Mouse (Mus musculus) spleen, adult 2 months (tissue): ENCODE results near the gene Nrxn1. TPM values are rescaled to one million over a fixed set of nuclear protein-coding genes. Genes with fewer than 3 reads are reported as not detected.

Experiments
- DNase-seq, 2 experiments: peaks; one replicate each; pipeline versions ENCODE4 v3.0.0 to v3.0.0-alpha.2; 2012 to 2021; ENCODE audit warnings: low spot score in 2 of 2, low read depth in 1 of 2
- H3K27ac ChIP-seq: fragments of 200-500 bp; 2 replicates; pipeline ENCODE4 v1.5.1; 2012; ENCODE audit warnings: low read length, inconsistent platforms; ENCODE audit not compliant: insufficient read depth
- H3K27me3 ChIP-seq: fragments of 200-500 bp; 2 replicates; pipeline ENCODE4 v1.6.1; 2012; ENCODE audit warnings: mild to moderate bottlenecking, moderate library complexity, low read length, inconsistent platforms; ENCODE audit not compliant: control insufficient read depth, insufficient read depth
- H3K36me3 ChIP-seq: fragments of 200-500 bp; 2 replicates; pipeline ENCODE4 v1.6.1; 2012; ENCODE audit warnings: mild to moderate bottlenecking, low read length, inconsistent platforms; ENCODE audit not compliant: control insufficient read depth, insufficient read depth
- H3K4me1 ChIP-seq: fragments of 200-500 bp; 2 replicates; pipeline ENCODE4 v1.6.1; 2011; ENCODE audit warnings: inconsistent platforms; ENCODE audit not compliant: control insufficient read depth, insufficient read depth, insufficient read length
- H3K4me3 ChIP-seq: fragments of 200-500 bp; 2 replicates; pipeline ENCODE4 v1.5.1; 2011; ENCODE audit warnings: mild to moderate bottlenecking, inconsistent platforms; ENCODE audit not compliant: insufficient read depth, insufficient read length; ENCODE audit errors: extremely low read depth
- CTCF ChIP-seq: fragments of 200-500 bp; IDR thresholded peaks from 2 replicates; pipeline ENCODE4 v1.5.1; 2011; ENCODE audit warnings: mild to moderate bottlenecking, inconsistent platforms; ENCODE audit not compliant: insufficient read depth, insufficient read length, insufficient replicate concordance; ENCODE audit errors: extremely low read depth
- POLR2A ChIP-seq: fragments of 200-500 bp; IDR thresholded peaks from 2 replicates; pipeline ENCODE4 v1.6.1; 2011; ENCODE audit warnings: low read depth, low read length, inconsistent platforms
- WGBS: fragments of 180-500 bp; shearing (Covaris S2); methylation state at CpG from one replicate; pipeline ENCODE4 v1.1.7; 2018; 5-methylcytosine and 5-hydroxymethylcytosine counted together
- polyA plus RNA-seq: library from polyadenylated mRNA; depleted of rRNA; stranded (reverse); fragments of >200 nt; gene quantifications from 2 replicates; pipeline ENCODE4 v1.2.3, GENCODE M21; 2012

The Nrxn1 gene
- polyA plus RNA-seq, 1 experiment: 0.50 TPM

DNA sequence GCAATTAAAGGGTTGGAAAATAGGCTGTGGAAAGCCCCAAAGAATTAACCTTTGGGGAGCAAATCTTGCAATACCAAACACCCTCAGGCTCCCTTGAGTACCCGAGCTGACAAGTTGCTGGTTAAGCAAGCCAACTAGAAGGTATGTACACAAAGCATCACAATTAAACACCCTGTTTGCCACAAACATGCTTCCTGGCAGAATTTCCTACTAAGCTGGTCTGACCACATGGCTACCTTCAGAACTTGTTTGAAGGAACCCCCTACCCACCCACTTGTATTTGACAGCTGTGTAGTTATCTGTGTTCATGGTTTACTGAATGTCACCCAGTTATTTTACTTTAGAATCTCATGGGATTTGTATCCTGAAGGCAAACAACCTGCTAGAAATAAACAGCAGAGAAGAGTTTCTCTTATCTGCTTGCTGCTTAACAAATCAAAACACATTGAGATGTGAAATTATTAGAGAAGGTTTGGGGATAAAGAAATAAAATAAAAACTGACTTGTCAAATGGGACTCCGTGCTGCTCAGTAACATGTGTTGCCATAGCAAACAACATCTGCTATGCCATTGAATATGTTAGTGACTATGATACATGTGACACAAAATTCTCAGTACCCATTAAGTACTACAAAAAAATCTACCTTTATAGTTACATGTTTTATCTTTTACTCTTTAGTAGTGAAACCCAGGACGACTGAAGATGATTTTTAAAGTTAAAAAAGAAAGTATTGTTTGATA, 746.0 kb downstream of the Nrxn1 start:
- no peak overlapping the region for H3K4me3 ChIP-seq
- TF ChIP-seq CTCF (no peak), POLR2A (no peak)
- no peak overlapping the region for H3K27ac ChIP-seq
- no peaks in the 10 kb centered on the region for H3K4me1 ChIP-seq
- 77% methylated on average over 3 of the region's 3 CpGs for WGBS
- H3K27me3 ChIP-seq: no peaks in the 10 kb centered on the region
- no peak for DNase-seq
- H3K36me3 ChIP-seq: no peaks in the 10 kb centered on the region

GRCm38 (mm10) chr17:90333445-90333844, 759.4 kb downstream of the Nrxn1 start:
- WGBS: 79% methylated on average over 1 of the region's 1 CpGs
- Histone ChIP-seq H3K27ac (no peak overlapping the region), H3K4me1 (no peaks in the 10 kb centered on the region), H3K4me3 (no peak overlapping the region), H3K27me3 (no peaks in the 10 kb centered on the region), H3K36me3 (no peaks in the 10 kb centered on the region)
- no peak for DNase-seq
- TF ChIP-seq CTCF: no peak
- TF ChIP-seq POLR2A: no peak

DNA sequence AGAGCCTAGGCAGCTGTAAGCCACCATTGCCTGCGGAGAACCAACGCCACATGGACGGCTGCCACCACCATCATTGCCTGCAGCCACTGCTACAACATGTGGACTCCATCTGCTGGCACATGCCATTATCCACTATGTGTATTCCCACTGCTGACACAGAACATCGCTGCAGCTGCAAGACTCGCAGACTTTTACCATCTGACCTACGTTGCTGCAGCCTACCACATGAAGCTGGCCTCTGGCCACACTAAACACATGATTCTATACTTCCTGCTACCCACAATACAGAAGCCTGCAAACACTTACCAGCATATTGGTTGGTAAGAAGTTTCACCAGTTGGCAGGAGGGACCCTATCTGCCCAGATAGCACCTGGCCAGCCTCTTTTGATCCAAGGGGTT, 769.2 kb downstream of the Nrxn1 start:
- Histone ChIP-seq H3K27me3 (no peaks in the 10 kb centered on the region), H3K27ac (no peak overlapping the region), H3K4me3 (no peak overlapping the region), H3K4me1 (no peaks in the 10 kb centered on the region), H3K36me3 (no peaks in the 10 kb centered on the region)
- 91% methylated on average over 6 of the region's 6 CpGs for WGBS
- DNase-seq: no peak
- TF ChIP-seq CTCF (no peak), POLR2A (no peak)

DNA sequence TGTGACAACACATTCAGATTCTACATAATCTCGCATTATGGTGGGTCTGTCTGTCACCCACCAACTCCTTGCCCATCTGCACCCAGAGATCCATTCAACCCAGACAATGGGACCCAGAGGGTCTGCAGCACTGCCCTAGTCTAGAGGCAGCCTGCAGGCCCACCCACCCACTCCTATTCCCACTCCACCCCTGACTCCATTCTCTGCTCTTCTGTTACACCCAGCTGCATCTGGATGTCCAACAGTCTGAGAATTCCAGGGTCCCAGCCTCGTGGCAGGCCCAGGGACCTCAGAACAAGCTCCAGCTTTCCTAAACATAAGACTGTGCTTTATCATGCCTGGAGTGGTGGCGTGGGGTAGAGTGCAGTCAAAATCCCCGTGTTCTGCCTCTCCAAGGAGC, 820.6 kb downstream of the Nrxn1 start:
- WGBS: 65% methylated on average over 4 of the region's 4 CpGs
- H3K27ac ChIP-seq: no peak overlapping the region

DNA sequence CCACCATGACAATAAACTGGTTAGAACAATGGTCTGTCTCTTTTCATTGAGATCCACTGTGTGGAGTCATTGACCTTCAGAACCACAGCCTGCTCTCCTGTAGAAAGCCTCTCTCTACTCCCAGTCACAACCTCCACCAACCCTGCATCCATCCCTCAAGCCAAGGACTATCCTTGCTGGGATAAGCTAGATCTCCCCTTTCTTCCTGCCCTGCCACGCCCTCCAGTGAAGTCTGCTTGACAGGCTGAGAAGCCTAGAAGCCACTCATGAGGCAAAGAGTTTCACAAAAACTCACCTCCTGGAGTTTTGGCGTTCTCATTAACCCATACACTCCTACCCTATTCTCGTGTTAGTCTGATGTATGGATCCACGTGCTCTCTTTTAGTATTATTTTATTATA, 821.7 kb downstream of the Nrxn1 start:
- Histone ChIP-seq H3K27ac (no peak overlapping the region), H3K27me3 (no peaks in the 10 kb centered on the region), H3K4me3 (no peak overlapping the region), H3K36me3 (no peaks in the 10 kb centered on the region), H3K4me1 (no peaks in the 10 kb centered on the region)
- no peak for TF ChIP-seq POLR2A
- no peak for TF ChIP-seq CTCF
- 62% methylated on average over 4 of the region's 4 CpGs for WGBS
- no peak for DNase-seq

More for the DNA sequence above, 820.6 kb downstream of the Nrxn1 start:
- Histone ChIP-seq H3K4me3 (no peak overlapping the region), H3K27me3 (no peaks in the 10 kb centered on the region), H3K4me1 (no peaks in the 10 kb centered on the region), H3K36me3 (no peaks in the 10 kb centered on the region)
- no peak for TF ChIP-seq CTCF
- no peak for TF ChIP-seq POLR2A
- no peak for DNase-seq

- Histone ChIP-seq H3K27me3 (no peaks in the 10 kb centered on the region), H3K36me3 (no peaks in the 10 kb centered on the region), H3K4me3 (no peak overlapping the region), H3K27ac (no peak overlapping the region), H3K4me1 (no peaks in the 10 kb centered on the region)
- TF ChIP-seq CTCF: no peak
- no peak for TF ChIP-seq POLR2A
- WGBS: 77% methylated on average over 2 of the region's 2 CpGs
- DNase-seq: no peak
These were observed 823.7 kb downstream of the Nrxn1 start for GRCm38 (mm10) chr17:90269143-90269542.

GRCm38 (mm10) chr17:90253451-90254131, 839.3 kb downstream of the Nrxn1 start:
- TF ChIP-seq POLR2A (no peak), CTCF (no peak)
- Histone ChIP-seq H3K4me3 (no peak overlapping the region), H3K27me3 (no peaks in the 10 kb centered on the region), H3K36me3 (no peaks in the 10 kb centered on the region), H3K4me1 (no peaks in the 10 kb centered on the region; the same call in 1 of the 2 replicates), H3K27ac (no peak overlapping the region)
- DNase-seq: no peak
- WGBS: 81% methylated on average over 5 of the region's 5 CpGs
